Mouse (Mus musculus) embryo, embryonic 11 days (tissue): ENCODE measurements around the gene Strip2.

Experiments
- DNase-seq: peaks from one replicate; pipeline ENCODE4 v3.0.0-alpha.2; 2015

The Strip2 gene

DNA sequence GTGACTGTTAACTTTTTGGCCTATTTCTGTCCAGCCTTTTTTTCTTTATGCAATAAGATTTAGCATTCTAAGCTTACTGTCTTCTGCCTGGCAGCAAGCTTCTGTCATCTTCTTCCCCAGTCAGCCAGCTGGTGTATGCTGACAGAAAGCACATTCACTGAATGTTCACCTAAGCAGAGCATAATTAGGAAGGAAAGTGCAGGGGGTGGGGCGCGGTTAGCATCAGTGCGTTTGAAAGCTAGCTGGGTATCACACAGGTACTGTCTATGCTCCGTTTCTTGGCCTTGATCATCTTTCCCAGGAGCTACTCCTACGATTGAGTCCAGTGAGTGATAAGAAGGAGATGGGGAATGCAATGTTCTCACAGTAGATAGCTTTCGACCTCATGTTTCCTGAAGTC lies 13.9 kb downstream of the Strip2 start:
- DNase-seq = no peak

GRCm38 (mm10) chr6:29931181-29931580 lies 14.4 kb downstream of the Strip2 start:
- no peak for DNase-seq

DNA sequence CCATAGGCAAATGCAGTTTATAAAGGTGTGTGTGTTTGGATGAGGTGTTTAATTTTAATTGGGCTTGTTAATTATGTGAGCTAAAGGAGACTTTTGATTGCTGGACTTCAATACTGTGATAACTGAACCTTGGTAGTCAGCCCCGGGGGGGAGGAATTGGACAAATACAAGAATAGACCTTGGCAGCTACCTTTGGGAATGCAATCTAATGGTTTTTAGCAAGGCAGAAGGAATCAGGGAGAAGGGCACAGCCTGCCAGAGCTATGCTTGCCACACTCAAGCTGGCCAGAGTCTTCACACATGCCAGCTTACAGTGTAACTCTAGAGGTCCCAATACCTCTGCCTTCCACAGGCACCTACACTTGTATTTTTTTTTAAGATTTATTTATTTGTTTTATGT lies 18.9 kb downstream of the Strip2 start:
- no peak for DNase-seq

GRCm38 (mm10) chr6:29940428-29940827 lies 23.6 kb downstream of the Strip2 start:
- DNase-seq = no peak

DNA sequence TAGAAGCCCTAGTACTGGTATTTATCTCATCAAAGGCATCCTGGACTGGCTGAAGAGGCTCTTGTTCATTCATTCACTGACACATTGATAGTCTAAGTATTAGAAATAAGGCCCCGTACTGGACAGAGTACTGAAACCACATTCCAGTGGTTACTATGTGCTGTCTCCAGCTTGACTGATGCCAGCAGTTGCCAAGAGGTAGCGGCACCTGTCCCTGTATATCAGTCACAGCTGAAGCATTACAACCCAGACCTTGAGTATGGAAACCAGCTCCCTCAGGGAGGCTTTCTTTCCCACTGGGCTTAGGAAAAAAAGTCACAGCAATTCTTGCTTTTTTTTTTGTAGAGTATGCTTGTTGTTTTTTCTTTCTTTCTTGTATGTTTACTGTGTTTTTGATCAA lies 24.2 kb downstream of the Strip2 start:
- DNase-seq = no peak

DNA sequence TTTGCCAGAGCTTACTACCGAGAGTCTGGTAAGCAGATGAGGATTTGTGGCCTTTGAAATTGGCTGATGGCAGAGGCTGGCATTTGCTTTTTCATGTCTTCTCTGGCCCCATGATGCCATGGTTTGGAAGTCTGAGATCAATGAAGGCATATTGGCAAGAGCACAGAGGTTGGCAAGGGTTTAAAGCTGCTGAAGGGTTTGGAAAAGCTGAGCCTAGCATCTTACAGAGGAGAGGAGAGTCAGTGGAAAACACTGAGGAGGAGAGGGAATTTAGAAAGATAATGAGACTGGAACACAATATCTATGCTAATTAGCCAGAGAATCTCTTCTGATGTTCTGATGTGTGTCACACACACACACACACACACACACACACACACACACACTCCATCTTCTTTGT lies 27.7 kb downstream of the Strip2 start:
- no peak for DNase-seq

- no peak for DNase-seq
These were observed 29.8 kb downstream of the Strip2 start for GRCm38 (mm10) chr6:29946568-29946967.

GRCm38 (mm10) chr6:29947823-29948222 lies 31.0 kb downstream of the Strip2 start:
- DNase-seq = no peak

DNA sequence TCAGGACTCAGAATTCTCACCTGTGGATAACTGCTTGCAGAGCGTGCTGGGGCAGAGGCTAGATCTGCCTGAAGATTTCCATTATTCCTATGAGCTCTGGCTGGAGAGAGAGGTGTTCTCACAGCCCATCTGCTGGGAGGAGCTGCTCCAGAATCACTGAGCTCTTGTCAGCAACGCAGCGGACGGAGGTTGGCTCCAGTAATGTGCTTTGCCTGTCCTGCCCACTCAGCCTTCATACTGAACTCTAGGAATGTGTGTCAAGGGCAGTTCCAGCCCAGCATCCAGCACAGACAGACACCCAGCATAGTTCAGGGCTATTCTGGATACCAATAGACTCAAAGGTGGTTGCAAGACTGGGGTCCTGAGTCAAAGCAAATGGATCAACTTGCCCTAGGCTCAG lies 39.9 kb downstream of the Strip2 start:
- DNase-seq = no peak

GRCm38 (mm10) chr6:29958669-29959068 lies 41.9 kb downstream of the Strip2 start:
- no peak for DNase-seq

DNA sequence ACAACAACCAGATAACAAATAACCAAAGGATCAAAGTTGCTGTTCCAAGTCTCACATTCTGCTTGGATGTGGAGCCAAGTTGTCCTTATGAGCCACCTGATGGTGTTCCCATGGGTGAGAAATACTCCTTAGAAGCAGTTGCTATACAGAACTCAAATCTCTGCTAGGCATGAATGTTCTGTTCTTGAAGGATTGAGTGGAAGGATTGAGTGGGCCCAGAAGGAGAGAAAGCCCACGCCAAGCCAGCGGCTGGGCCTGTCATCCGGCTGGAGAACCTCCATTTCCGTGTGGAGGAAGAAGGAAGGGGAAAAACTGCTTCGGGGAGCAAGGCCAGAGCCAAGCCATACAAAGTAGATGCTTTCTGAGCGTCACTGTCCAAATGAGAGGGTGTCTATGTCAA lies 44.3 kb downstream of the Strip2 start:
- no peak for DNase-seq

GRCm38 (mm10) chr6:29967917-29968316 lies 51.1 kb downstream of the Strip2 start:
- no peak for DNase-seq

GRCm38 (mm10) chr6:29973341-29973740 lies 56.5 kb downstream of the Strip2 start:
- no peak for DNase-seq

DNA sequence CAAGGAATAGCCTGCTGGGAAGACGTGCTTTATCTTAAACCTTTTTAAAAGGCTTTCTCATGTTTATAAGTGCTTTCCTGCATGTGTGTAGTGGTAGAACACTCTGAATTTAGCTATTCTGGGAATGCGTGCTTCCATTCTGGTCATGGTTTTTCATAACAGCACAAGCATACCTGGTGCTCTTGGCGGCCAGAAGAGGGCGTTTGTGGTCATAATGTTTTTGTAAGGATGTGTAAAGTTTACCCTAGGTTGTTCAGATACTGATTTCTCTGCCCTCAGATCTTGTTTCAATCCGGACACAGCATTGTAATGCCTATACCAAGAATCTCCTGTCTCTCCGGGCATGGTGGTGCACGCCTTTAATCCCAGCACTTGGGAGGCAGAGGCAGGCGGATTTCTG lies 58.0 kb downstream of the Strip2 start:
- DNase-seq = peak; percentile 18

GRCm38 (mm10) chr6:29980461-29980860 lies 63.6 kb downstream of the Strip2 start:
- no peak for DNase-seq

GRCm38 (mm10) chr6:29981797-29982196 lies 65.0 kb downstream of the Strip2 start:
- DNase-seq = no peak

GRCm38 (mm10) chr6:29985058-29985498 lies 68.3 kb downstream of the Strip2 start:
- DNase-seq = peak; percentile 87

- no peak for DNase-seq
These were observed 68.7 kb downstream of the Strip2 start for GRCm38 (mm10) chr6:29985504-29985903.

- no peak for DNase-seq
These were observed 69.2 kb downstream of the Strip2 start for GRCm38 (mm10) chr6:29985986-29986385.

DNA sequence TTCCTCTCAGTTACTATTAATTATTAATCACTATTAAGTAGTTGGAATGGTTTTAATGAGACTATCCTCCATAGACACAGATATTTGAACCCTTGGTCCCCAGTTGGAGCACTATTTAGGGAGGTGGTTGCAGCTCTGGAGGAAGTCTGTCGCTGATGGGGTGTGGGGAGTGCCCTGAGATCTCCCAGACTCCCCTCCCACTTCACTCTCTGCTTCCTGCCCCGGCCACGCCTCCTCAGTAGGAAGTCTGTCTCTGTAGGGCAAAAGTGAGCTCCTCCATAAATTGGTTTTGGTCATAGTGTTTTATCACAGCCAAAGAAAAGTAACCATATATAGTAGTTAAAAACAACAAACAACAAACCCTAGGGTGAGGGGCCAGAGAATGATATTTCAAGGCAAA lies 70.4 kb downstream of the Strip2 start:
- DNase-seq = no peak

- DNase-seq = no peak
These were observed 81.3 kb downstream of the Strip2 start for GRCm38 (mm10) chr6:29998140-29998539.

DNA sequence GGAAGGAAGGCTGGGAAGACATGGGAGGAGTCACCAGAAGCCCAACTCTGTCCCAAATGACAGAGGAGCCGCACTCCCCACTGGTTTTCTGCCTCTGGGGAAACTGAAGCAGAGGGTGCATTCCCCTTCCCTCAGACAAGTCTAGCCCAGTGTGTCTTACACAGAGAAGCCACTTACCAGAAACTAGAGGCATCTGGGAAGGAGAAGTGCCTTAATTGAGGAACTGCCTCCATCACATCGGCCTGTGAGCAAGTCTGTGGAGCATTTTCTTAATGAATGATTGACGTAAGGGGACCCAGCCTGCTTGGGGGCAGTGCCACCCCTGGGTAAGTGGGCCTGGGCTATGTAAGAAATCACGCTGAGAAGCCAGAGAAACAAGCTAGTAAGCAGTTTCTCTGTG lies 82.0 kb downstream of the Strip2 start:
- no peak for DNase-seq

DNA sequence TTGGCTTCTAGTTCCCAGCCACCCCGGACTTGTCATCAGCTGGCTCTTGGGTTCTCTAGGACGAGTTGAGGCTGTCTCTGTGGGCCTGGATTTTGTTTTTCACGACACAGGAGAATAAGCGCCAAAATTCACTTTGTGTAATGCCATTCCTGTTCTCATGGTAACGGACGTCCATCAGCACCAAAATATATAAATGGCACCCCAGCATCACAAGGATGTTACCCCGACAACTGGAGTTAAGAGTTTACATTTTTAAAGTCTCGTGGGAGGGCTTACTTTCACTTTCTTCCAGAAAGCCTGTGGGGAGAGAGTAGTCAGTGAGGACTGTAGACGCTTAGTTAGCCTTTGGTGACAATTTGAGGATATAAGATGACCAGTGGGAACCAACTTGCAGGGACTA lies 85.8 kb downstream of the Strip2 start:
- DNase-seq = no peak

DNA sequence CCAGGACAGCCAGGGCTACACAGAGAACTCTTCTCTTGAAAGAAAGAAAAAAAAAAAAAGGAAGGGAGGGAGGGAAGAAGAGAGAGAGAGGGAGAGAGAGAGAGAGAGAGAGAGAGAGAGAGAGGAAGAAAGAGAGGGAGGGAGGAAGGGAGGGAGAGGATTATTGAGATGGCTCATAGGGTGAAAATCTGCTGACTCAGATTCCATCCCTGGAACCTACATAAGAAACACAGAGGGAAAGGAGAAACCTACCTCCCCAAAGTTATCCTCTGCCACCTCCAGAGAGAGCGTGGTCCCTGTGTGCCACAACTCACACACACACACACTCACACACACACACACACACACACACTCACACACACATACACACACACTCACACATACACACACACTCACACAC lies 89.0 kb downstream of the Strip2 start:
- no peak for DNase-seq

GRCm38 (mm10) chr6:30009204-30009603 lies 92.4 kb downstream of the Strip2 start:
- DNase-seq = no peak
